Mouse (Mus musculus) spleen, embryonic (tissue): ENCODE measurements around the gene Fmnl1.

ENCODE experiments used
- CTCF ChIA-PET: fragments of 350-600 bp; sonication (Branson Sonifier 250); formaldehyde crosslinking; loops from one replicate; lab custom pipeline; 2022; lab: Charles Lee

The Fmnl1 gene

DNA sequence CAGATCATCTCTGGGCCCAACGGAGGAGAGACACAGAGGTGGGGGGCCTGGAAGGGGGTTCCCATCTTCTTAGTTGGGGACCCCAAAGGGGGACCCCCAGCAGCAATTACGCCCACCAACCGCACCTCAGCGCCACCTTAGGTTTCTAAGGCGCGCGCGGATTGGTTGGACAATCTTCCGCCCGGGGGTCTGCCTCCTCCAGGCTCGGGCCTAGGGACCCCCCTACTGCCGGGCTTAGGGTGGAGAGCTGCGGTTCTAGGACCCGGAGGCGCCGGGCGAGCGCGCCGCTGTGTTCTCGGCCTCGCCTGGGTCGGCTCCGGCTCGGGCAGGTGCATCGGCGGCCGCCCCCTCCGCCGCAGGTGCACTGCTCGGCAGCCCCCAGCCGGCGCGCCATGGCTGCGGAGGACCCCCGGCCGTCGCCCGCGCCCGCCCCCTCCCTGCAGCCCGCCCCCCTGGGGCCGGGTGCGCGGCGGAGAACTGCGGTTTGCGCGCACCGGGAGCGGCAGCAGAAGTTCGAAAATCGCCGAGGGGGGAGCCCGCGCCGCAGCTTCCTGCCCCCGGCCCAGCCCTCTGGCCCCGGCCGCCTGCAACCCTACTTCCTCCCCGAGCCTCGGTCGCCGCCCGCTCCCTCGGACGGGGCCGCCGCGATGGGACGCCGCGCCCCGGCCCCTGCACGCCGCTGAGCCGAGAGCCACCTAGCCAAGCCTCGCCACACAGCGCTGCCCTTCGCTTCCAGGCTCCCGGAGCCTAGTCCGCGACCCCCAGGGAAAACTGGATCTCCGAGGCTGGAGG, at the start of gene Fmnl1:
TSS of gene Fmnl1 (plus strand) at position 614 of the 792 bp plus-strand sequence.
- CTCF ChIA-PET = no interaction called here

GRCm38 (mm10) chr11:103131701-103132575, 39.0 kb upstream of the Fmnl1 start, which contains the start of gene Hexim2:
Hexim2 (plus strand) TSS chr11:103132429.
- CTCF ChIA-PET = interaction anchor here (0.6 to 2.0 kb wide), 2 partner anchors 17 to 203 kb away, joined by 4 to 6 read pairs; no protein-coding TSS in a partner anchor

DNA sequence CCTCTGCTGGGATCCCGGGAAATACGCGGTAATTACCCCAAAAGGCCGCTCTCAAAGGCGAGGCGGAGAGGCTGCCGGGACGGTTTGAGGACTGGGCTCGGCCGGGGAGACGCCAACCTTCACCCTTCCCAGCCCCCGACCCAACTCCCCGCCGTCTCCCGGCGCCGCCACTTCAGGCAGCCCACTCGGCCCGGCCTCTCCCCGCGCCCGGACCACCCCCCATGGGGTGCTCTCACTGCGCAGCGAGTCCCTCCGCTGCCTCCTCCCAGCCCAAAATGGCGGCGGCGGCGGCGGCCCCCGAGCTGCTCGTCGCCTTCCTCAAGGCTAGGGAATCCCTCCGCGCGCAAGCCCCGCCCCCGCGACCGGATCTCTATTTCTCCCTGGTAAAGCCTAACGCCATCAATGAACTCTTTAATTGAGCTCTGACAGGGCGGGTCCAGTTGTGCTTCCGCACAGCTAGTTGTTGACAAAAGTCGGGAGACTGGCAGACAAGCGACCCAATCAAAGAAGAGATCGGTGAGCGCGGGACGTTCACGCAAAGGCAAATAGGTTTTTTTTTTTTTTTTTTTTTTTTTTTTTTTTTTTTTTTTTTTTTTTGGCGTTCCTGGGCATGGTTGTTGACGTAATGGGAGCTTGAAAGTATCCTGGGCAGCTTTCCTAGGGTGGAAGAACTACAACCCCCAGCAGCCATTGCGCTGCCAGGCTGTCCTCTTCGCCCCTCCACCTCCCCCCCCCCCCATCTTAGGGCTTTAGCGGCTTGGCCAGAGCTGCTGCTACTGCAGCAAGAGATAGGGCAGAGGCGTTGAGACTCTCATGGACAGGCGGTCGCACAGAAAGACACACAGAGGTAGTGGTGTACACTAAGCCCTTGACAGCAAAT, 38.1 kb upstream of the Fmnl1 start:
- CTCF ChIA-PET = interaction anchor here (0.8 to 2.0 kb wide), 3 partner anchors 15 to 18 kb away, joined by 5 to 8 read pairs (median 6); no protein-coding TSS in a partner anchor

DNA sequence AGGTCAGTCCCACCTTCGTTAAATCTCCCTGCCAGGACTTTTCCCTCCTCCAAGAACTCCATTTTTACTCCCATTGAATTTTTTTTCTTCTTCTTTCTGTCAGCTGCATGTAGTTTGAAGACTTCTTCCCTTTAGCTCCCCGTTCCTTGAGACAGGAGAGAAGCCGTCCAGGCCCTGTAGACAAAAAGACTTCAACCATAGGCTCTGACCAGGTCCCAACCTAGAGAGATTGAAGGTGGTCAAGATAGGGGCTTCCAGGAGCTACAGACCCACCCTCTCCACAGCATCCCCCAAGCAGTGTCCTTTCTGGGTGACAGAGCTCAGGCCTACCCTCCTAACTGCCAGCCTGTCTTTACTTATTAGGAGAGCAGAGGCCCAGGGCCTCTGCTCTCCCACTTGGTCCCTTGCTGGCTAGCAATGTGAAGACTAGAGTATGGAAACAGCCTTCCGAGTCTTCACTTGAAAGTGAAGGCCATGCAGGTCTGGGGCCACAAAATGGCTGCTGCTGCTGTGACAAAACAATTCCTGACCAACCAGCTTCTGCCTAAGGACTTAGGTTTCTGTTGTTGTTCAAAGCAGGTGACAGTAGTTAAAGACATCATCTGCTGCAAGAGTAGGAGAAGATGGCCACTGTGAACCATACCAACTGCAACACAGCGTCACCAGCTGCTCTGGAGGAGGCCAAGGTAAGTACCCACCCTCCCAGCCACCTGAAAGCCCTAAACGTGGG, 37.3 kb upstream of the Fmnl1 start:
- CTCF ChIA-PET = interaction anchor here (0.7 to 2.0 kb wide), 5 partner anchors 16 to 165 kb away, joined by 3 to 8 read pairs (median 5); no protein-coding TSS in a partner anchor

GRCm38 (mm10) chr11:103134221-103134620, 36.7 kb upstream of the Fmnl1 start:
- CTCF ChIA-PET = interaction anchor here (0.7 to 1.7 kb wide), 3 partner anchors 17 to 165 kb away, joined by 3 to 8 read pairs (median 4); no protein-coding TSS in a partner anchor

DNA sequence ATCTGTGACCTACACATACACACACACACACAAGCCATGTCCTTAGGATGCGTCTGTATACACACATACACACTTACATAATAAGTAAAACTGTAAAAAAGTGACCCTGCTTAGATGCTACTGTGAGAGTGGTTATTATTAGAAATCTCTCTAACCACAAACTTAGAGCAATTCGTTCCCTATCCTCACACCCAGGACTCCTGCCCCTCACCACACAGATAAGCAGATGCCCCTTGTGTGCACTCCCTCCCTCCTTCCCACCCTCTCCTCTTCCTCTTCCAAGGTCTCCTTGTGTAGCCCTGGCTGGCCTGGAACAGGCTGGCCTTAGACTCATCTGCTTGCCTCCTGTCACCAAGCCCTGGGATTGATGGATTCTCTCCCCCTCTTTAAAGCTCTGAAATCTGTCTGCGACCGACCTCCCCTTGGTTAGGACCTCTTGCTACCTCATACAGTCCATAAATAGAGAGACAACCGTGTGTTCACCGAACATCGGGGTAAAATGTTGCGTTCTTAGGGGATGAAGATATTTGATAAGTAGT, 34.8 kb upstream of the Fmnl1 start:
- CTCF ChIA-PET = interaction anchor here (0.7 kb wide), 2 partner anchors 35 to 1291 kb away, joined by 5 to 7 read pairs; no protein-coding TSS in a partner anchor

DNA sequence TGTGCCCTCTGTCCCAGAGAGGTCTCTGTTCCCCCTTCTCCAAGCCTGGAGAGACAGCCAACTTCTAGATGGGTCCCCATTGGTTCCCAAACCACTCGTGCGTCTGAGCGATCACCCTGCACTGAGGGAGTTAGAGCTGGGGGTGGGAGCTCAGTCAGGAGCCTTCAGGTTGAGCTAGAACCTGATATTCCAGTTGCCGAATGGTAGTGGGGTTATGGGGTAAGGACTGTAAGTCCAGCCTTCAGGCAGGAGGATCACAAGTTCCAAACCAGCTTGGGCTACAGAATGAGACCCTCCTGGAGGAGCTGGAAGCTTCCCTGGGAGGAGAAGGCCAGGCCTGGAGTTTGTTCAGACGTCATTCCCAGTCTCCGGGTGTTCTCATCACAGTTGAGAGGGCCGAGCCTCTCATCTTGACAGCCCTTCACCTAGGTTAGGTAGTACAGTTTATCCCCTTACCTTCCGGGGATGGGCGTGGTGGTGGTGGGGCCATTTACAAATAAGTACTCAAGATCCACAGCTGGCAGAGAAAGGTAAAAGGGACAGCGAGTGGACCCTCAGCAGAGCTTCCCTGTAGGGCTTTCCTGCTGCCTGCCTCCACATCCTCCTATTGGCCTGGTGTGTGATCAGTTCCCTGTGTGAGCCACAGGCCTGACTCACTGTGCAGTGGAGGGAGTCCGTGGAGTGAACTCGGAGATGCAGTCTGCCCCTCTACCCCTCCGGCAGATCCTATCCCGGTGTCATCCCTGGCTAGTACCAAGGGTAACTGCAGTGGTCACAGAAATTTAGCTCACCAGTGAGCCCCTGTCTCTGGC, 30.8 kb upstream of the Fmnl1 start:
- CTCF ChIA-PET = interaction anchor here (0.5 kb wide), 1 partner anchor 32 kb away, joined by 3 read pairs; no protein-coding TSS in a partner anchor

GRCm38 (mm10) chr11:103140763-103141100, 30.2 kb upstream of the Fmnl1 start:
- CTCF ChIA-PET = interaction anchor here (0.5 kb wide), 1 partner anchor 31 kb away, joined by 3 read pairs; no protein-coding TSS in a partner anchor

DNA sequence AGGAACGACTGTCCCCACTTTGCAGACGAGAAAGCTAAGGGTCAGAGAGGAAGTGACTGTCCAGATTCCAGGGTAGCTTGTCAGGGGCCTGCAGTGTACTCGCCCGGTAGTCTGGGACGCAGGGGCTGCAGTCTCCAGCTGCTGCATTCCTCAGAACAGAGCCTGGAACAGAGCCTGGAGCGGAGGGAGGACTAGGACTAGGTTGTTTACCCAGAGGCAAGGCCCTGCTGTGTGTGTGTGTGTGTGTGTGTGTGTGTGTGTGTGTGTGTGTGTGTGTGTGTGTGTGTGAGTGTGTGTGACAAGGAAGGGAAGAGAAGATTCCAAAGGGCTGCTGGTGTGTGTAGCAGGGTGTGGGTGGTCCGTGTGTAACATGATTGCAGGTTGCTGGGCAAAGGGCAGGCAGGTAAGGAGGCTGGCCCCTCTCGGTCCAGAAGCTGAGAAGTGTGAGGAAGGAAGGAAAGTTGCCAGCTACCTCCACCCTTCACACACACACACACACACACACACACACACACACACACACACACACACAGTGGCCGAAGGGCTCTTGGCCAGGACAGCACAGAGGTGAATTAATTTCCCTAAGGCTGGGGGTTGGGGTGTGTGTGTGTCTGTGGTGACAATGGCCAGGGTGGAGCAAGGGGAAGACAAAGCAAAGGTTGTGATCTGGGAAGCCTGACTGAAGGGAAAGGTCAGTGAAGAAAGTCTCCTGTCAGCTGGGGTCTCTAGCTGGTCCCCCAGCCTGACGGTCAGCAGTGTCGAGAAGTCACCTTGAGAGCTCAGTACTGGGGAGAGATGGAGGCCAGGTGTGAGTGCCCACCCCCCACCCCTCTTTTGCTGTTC, 29.6 kb upstream of the Fmnl1 start:
- CTCF ChIA-PET = interaction anchor here (0.5 kb wide), 1 partner anchor 31 kb away, joined by 3 read pairs; no protein-coding TSS in a partner anchor

DNA sequence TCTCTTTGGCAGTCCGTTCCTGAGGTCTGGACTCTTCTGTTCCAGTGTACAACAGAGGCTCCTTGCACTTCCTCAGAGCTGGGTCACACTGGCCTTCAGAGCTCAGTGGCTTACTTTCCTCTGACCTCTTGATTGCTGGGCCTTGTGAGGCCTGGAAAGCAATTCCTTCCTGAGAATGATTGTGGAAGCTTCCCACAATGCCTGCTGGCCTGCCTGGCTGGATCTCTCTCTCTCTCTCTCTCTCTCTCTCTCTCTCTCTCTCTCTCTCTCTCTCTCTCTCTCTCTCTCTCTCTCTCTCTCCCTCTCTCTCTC, 29.0 kb upstream of the Fmnl1 start:
- CTCF ChIA-PET = interaction anchor here (0.9 kb wide), 1 partner anchor 17 kb away, joined by 3 read pairs; no protein-coding TSS in a partner anchor

- CTCF ChIA-PET = interaction anchor here (0.5 to 0.9 kb wide), 3 partner anchors 17 to 24 kb away, joined by 3 to 5 read pairs (median 3); no protein-coding TSS in a partner anchor
Observed at GRCm38 (mm10) chr11:103142441-103143182, 28.3 kb upstream of the Fmnl1 start.

DNA sequence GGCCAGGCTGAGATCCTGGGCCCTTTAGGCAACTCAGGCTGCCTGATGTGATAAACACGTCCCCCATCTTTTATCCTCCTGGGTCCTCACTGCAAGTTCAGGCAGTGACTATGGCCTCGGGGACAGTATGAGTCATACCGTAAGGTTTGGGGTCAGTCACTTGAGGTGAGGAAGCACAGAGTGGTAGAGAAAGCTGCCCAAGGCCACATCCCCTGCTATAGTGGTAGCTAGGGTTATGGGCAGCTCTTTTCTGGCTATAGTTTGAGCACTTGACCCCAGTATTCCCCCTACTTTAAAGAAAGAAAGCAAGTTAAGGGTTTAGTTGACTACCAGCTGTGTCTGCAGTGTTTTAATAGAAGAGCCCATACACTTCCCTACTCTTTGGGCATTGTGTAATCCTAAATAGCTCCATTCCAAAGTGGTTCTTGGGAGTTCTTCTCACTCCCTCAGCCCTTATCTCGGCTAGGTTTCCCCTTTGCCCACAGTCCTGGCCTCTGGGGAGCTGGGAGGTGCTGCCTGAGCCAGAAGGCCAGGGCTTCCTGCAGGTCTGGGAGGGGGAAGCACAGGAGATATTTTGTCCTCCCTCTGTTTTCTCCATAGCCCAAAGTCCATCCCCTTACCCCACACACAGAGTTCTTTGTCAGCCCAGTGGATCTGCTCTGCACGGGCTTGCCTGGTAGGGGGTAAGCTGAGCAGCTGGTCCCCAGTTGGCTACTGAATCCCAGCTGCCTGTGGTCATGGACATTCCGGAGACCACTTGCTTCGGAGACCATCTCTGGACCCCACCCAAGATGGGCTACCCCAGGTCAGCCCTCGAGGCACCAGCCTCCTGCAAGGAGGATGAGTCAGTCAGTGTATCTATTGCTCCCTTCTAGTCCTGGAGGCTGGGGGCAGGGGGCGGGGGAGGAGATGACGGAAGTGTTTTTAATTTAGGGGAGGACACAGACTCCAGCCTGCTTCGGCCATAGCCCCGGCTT, 26.3 kb upstream of the Fmnl1 start:
- CTCF ChIA-PET = no interaction called here

DNA sequence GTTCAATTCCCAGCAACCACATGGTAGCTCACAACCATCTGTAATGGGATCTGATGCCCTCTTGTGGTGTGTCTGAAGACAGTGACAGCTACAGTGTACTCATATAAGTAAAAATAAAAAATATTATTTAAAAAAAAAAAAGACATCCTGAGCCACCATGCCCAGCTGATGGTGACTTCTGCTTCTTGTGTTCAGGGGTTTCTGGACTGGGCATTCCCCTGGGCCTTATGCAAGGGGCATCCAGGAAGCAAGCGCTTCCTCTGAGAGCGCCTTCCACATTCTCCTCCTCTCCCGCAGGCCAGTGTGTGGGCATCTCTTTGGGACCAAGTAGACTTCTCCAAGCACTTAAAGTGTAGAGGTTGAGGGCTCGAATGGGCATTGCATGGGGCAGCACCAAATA, 24.5 kb upstream of the Fmnl1 start:
- CTCF ChIA-PET = no interaction called here

- CTCF ChIA-PET = interaction anchor here (0.7 kb wide), 1 partner anchor 1604 kb away, joined by 6 read pairs; no protein-coding TSS in a partner anchor
Observed at GRCm38 (mm10) chr11:103147766-103148165, 23.1 kb upstream of the Fmnl1 start.

DNA sequence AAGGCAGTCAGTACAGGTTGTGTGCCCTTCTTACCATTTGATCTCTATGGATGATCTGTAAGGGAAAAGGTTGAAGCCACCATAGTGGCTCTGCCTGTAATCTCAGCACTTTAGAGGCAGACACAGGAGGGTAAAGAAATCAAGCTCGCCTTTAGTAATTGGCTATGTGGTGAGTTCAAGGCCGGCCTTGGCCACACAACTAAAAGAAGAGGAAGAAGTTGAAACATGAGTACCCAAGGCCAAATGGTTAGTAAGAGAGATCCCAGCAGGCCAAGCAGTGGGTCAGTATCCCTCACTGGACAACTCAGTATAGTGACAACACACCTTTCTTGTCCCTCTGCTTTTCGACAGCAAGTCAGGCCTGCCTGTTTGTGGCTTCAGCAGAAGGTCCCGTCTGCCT, 21.1 kb upstream of the Fmnl1 start:
- CTCF ChIA-PET = interaction anchor here (0.6 kb wide), 1 partner anchor 14 kb away, joined by 3 read pairs; no protein-coding TSS in a partner anchor
